ENCODE assay signal across 11 mouse cellular contexts in the genomic region with DNA sequence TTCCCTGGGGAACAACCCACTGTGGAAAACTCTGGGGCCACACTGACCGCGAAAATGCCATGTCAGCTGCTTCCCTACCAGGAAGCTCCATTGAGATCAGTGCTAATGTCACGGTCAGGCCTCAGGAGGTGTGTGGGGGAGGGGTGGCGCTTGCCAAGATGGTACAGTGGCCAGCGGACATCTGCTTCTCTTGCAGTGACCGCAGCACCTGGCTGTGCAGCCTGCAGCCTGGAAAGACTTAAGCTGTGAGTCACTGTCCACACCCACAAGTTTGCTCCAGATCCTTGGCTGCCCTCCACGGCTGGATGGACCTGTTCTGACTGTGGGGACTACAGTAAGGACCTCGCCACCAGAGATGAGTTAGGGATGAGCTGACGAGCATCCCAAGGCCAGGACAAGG.
A peak's percentile ranks its signal among the peaks of the same experiment; 100 is the strongest.
DNase-seq lines count a peak whose midpoint lies in the region; ATAC-seq and TF ChIP-seq lines count a peak whose summit lies in the region.
"Had no signal": no experiment of that assay in that cellular context is flagged by ENCODE, and none has a peak within 500 bp of the region (broad histone marks: within the 10 kb centered on the region; RNA-seq: fewer than 3 reads in every experiment).

No protein-coding gene starts in this region.

- intact Hi-C loops in gastrocnemius, adult 2 months (cut with DNase I), result no loop called here

- H3K4me2 ChIP-seq in heart, embryonic 12.5 days, result no peak overlapping the region
- no peak overlapping the region for H3K4me2 ChIP-seq in kidney, postnatal 0 days (ENCODE audit: low read length)
- no peak overlapping the region for H3K4me2 ChIP-seq in forebrain, embryonic 14.5 days (ENCODE audit: low read length)
- H3K4me2 ChIP-seq: embryonic facial prominence, embryonic 13.5 days; limb, embryonic 12.5 days had no signal

- H3K9me3 ChIP-seq in heart, embryonic 12.5 days (replicated peaks), result 0 out of 2 replicates have a peak, but pooled peaks cover 8% of the 10 kb centered on the region
- H3K9me3 ChIP-seq in kidney, postnatal 0 days (replicated peaks; ENCODE audit: low read length), result no peaks in the 10 kb centered on the region
- no peaks in the 10 kb centered on the region for H3K9me3 ChIP-seq in forebrain, embryonic 14.5 days (replicated peaks; ENCODE audit: control insufficient read depth, low read length)

- no peak overlapping the region for H3K4me3 ChIP-seq in heart, embryonic 12.5 days
- H3K4me3 ChIP-seq in gastrocnemius, adult 2 months, result no peak overlapping the region
- H3K4me3 ChIP-seq in kidney, postnatal 0 days (replicated peaks; ENCODE audit: low read depth, low read length), result no peak overlapping the region
- no peak overlapping the region for H3K4me3 ChIP-seq in forebrain, embryonic 14.5 days (ENCODE audit: low read depth, low read length)
- H3K4me3 ChIP-seq: embryonic facial prominence, embryonic 13.5 days; limb, embryonic 12.5 days had no signal

- H3K36me3 ChIP-seq in heart, embryonic 12.5 days, result no peaks in the 10 kb centered on the region
- H3K36me3 ChIP-seq in kidney, postnatal 0 days (ENCODE audit: insufficient read depth, low read length), result no peaks in the 10 kb centered on the region; the same call in 1 of the 2 replicates
- no peaks in the 10 kb centered on the region for H3K36me3 ChIP-seq in forebrain, embryonic 14.5 days (ENCODE audit: control insufficient read depth, insufficient read depth, low read length)
- H3K36me3 ChIP-seq: G1E; limb, embryonic 12.5 days had no signal

- DNase-seq in heart, adult 18-20 months, result peak; percentile 70 to 76
- DNase-seq in NIH3T3 (ENCODE audit: low read depth), result peak; percentile 55
- DNase-seq in gastrocnemius, adult 2 months, result peak; percentile 88
- DNase-seq in kidney, postnatal 0 days (ENCODE audit: low spot score), result no peak
- DNase-seq in T-cell, adult 2 months (ENCODE audit: low spot score), result no peak
- no peak for DNase-seq in forebrain, embryonic 14.5 days (ENCODE audit: low spot score)
- DNase-seq in left cerebral cortex, adult 9 months (ENCODE audit: low spot score in 2 of 2), result no peak

- H3K4me1 ChIP-seq in heart, embryonic 12.5 days (replicated peaks), result peaks cover 21% of the 10 kb centered on the region
- 0 out of 2 replicates have a peak, but pooled peaks cover 4% of the 10 kb centered on the region for H3K4me1 ChIP-seq in kidney, postnatal 0 days (replicated peaks; ENCODE audit: insufficient read depth, low read length)
- H3K4me1 ChIP-seq in forebrain, embryonic 14.5 days (ENCODE audit: control insufficient read depth, insufficient read depth, low read length), result no peaks in the 10 kb centered on the region
- H3K4me1 ChIP-seq: embryonic facial prominence, embryonic 13.5 days had no signal

- WGBS in heart, embryonic 12.5 days, result 66% methylated on average over 9 of the region's 9 CpGs
- WGBS in kidney, postnatal 0 days, result 58% methylated on average over 9 of the region's 9 CpGs
- 88% methylated on average over 9 of the region's 9 CpGs for WGBS in forebrain, embryonic 14.5 days

- TF ChIP-seq CTCF in gastrocnemius, adult 2 months (IDR thresholded peaks at IDR 0.05), result no peak
- no peak for TF ChIP-seq CTCF in kidney, postnatal 0 days (IDR thresholded peaks at IDR 0.05; ENCODE audit: low read depth)

- H3K27me3 ChIP-seq in heart, embryonic 12.5 days (replicated peaks), result no peaks in the 10 kb centered on the region
- H3K27me3 ChIP-seq in kidney, postnatal 0 days (ENCODE audit: insufficient read depth, low read length), result no peaks in the 10 kb centered on the region
- no peaks in the 10 kb centered on the region for H3K27me3 ChIP-seq in forebrain, embryonic 14.5 days (replicated peaks; ENCODE audit: control insufficient read depth, insufficient read depth, low read length)
- H3K27me3 ChIP-seq: embryonic facial prominence, embryonic 13.5 days; limb, embryonic 12.5 days had no signal

- no peak for ATAC-seq in heart, embryonic 12.5 days (ENCODE audit: insufficient number of reproducible peaks, low FRiP score)
- peak; percentile 35; the same call in 1 of the 2 replicates for ATAC-seq in kidney, postnatal 0 days (replicated peaks; ENCODE audit: low FRiP score, low read depth)
- no peak for ATAC-seq in forebrain, embryonic 14.5 days

- no peak overlapping the region for H3K9ac ChIP-seq in heart, embryonic 12.5 days
- no peak overlapping the region for H3K9ac ChIP-seq in kidney, postnatal 0 days (ENCODE audit: low read depth, low read length)
- no peak overlapping the region for H3K9ac ChIP-seq in forebrain, embryonic 14.5 days (ENCODE audit: low read length)
- H3K9ac ChIP-seq: embryonic facial prominence, embryonic 13.5 days; limb, embryonic 12.5 days had no signal

- no peak overlapping the region for H3K27ac ChIP-seq in heart, embryonic 12.5 days (ENCODE audit: poor library complexity, severe bottlenecking)
- no peak overlapping the region for H3K27ac ChIP-seq in gastrocnemius, adult 2 months
- H3K27ac ChIP-seq in kidney, postnatal 0 days, result no peak overlapping the region
- no peak overlapping the region for H3K27ac ChIP-seq in forebrain, embryonic 14.5 days (ENCODE audit: low read depth, low read length)
- H3K27ac ChIP-seq: embryonic facial prominence, embryonic 13.5 days; limb, embryonic 12.5 days had no signal

Comparison
In these comparisons a context has a peak if more than half of its experiments do, and no peak if none do; other contexts are left out.
1. DNase-seq: peak in heart, adult 18-20 months (2 of 2), NIH3T3 (single experiment) and gastrocnemius, adult 2 months (single experiment); none in kidney, postnatal 0 days (single experiment), T-cell, adult 2 months (single experiment), forebrain, embryonic 14.5 days (single experiment) and left cerebral cortex, adult 9 months (0 of 2).